Mouse (Mus musculus) layer of hippocampus, postnatal 14 days (tissue): ENCODE data around the gene Slc24a2. TPM values are rescaled to one million over a fixed set of nuclear protein-coding genes. Genes with fewer than 3 reads are reported as not detected.
A peak's percentile ranks its signal among the peaks of the same experiment; 100 is the strongest.

Experiments
- DNase-seq, 2 experiments: peaks; one replicate each; pipeline ENCODE4 v3.0.0; 2021 to 2022; ENCODE audit warnings: low spot score in 2 of 2, mixed read lengths in 1 of 2
- total RNA-seq, 2 experiments: library from RNA; stranded (reverse); gene quantifications; 2 replicates each; pipeline ENCODE4 v1.2.3; 2021

Gene Slc24a2
- total RNA-seq, 2 experiments from 2014 or later: 281 to 295 TPM

DNA sequence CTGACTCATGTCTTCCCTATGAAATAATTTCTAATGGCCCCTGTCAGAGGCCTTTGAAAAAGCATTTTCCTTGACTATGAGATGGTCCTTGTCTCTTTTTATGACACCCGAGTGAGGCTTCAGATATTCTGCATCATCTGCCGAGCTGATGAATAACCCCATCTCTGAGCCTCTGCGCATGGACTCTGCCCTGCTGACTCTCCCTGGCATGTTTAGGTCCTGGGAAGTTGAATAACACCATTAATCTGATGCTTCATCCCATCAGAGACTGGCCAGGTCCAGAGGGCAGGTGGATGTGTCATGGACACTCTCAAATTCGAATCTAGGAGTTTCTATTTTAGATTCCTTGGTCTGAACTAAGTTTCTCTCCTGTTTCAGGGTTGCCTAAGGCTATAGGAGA, 242.4 kb downstream of the Slc24a2 start:
- no peak for DNase-seq

DNA sequence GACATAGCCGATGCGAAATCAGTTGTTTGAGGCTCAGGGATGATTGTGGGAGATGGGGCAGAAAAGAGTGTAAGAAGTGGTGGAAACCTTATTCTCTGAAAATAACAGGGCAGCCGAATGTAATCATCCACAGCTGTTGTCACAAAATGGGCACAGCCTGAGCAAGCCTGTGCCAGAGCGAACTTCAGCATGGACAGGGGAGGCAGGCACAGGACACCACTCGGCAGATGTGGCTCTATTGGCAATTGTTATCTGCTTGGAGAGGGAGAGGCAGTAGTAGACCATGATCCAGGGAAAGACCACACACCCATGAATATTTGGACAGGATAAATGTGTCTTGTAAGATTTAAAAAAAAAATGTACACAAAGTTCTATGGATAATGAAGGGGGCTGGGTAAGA, 253.0 kb downstream of the Slc24a2 start:
- DNase-seq: no peak

DNA sequence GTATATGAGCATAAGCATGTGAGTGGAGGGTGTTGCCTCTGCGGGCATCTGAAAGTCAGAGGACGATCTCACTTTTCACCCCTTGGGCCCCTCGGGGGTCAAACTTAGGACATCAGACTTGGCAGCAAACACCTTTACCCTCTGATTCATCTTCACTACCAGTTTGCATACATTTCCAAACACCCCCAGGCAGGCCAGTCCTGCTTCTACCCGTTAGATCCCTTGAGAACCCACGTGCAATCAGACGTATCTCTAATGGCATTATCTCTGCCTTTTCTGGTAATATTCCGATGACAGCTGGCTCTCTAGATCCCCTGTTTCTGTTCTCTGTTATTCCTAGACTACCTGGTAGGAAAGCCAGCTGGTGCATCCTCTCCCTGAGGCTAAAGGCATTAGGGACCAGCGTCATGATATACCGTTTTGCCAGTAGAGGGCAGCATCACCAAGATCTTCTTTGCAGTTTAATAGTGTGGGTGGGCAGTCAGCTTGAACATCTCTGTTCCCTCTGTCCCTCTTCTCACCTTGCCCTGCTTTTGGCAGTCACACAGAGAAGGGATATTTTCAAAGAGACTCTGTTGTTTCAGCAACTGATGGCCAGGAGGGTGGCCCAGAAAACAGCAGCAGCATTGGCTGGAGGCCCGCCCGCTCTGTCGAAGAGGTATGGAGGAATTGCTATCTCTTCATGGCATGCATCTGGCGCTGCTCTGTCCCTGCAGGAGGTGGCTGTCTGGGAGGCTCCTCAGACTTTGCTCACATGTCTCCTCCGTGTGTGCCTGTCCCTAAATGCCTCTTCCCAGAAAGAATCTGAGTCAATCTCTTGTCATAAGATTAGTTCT, 272.5 kb downstream of the Slc24a2 start:
- peak; percentile 80 to 82 for DNase-seq

DNA sequence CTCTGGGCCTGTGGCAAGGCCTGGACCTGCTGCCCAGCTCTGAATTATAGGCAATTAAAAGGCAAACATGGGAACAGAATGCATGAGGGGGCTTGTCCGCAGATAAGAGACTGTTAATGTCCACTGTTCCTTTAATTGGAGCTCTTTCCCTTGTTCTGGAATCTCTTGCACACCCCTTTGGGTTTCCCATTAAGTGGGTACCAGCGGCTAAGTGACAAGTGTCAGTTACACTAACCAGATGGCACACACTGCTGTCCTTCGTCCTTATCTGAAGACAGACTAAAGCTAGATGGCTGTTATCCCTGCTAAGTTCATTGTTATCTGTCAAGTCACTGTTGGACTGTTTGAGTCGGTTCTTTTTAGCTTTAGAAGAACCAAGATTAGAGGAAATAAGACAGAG, 274.8 kb downstream of the Slc24a2 start:
- DNase-seq: no peak

DNA sequence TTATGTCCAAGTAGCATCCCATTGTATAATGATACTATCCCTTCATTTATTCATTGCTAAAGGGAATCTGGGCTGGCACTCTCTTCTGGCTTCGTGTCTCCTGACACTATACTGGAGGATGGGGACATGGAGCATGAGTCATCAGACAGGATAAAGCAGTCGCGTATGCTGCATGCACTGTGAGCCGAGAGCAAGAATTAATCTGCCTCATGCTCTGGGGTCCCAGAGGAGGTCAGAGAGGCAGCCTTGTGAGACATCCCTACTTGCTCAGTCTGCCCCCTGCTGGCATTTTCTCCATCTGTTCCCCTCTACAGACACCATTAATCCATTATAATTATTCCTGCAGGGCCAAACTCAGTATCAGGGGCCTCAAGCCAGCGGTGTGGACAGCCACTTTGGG, 276.8 kb downstream of the Slc24a2 start:
- no peak for DNase-seq

DNA sequence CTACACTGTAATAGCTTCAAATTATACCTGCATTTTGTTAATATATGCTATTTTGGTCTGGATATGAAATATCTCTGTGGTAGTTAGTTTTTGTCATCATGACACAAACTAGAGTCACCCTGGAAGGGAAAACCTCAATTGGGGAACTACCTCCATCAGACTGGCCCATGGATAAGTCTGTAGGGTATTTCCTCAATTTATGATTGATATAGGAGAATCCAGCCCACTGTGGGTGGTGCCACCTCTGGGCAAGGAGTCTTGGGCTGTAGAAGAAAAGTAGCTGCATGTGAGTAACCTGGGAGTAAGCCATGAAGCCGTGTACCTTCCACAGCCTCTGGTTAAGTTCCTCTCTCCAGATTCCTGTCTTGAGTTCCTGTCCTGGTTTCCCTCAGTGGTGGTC, 281.5 kb downstream of the Slc24a2 start:
- DNase-seq: no peak

DNA sequence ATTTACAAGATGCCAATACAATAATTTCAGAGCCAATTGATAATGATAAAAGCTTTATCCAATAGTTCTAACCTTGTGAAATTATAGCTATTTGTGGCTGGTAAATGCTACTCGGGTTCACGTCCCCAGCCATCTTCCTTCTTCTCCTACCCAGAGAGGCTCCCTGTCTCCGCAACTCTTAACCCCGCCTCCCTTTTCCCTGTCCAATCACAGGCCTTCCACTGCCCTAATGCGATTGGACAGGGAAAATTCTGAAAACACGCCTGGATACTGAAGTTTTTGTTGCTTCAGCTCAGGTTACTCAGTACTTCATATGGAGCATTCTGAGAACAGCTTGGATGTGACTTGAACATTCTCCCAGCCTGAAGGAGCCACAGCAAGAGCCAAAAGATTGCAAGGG, 287.0 kb downstream of the Slc24a2 start:
- DNase-seq: no peak

DNA sequence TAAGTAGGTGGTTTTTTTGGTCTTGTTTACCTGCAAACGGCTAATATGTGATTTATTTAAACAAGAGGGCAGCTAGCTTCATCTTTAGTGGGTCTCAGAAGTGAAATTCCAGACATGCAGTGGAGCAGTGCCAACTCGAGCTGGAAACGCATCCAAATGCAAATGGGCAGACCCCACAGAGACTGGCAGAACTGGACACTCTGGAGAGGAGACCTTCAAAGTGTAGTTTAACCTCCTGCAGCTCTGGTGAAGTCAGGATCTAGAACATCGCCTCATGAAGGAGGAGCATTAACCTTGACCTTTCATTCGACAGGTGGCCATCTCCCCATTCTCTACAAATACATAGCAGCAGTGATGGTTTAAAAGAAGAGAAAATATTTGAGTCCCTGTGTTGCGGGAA, 287.6 kb downstream of the Slc24a2 start:
- DNase-seq: no peak

DNA sequence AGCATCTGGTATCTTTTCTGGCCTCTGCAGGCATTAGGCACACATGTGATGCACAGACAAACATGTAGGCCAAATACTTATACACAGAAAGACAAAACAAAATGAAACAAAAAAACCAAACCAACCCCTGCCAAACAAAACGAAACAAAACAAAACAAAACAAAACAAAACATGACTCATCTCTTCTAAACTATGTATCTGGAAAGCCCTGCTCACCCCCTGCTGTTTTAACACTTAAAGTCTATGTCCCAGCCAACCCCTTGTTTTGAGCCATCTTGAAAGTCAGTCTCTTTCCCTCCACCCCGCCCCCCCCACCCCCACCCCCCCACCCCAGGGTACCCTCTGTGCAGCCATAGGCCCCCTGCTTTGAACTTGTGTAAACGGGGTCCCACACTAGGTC, 293.6 kb downstream of the Slc24a2 start:
- no peak for DNase-seq

DNA sequence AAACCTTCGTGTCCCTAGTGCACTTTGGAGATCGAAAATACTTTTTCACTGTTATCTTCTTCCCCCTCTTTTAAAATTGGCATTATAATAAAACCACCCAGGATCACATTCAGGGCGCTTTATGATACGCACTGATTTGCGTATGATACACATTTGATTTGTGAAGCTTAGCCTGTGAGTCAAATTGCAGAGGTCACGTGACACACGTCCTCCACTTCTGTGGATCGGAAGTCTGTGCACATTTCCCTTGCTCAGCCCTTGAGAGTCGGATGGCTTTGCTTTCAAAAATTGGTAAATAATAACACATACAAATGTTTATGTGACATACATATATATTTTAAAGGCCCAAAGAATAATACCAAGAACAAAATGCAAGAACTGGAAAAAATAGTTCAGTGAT, 294.1 kb downstream of the Slc24a2 start:
- DNase-seq: no peak
